19 mouse cellular contexts compared by ENCODE assay signal in the genomic region with DNA sequence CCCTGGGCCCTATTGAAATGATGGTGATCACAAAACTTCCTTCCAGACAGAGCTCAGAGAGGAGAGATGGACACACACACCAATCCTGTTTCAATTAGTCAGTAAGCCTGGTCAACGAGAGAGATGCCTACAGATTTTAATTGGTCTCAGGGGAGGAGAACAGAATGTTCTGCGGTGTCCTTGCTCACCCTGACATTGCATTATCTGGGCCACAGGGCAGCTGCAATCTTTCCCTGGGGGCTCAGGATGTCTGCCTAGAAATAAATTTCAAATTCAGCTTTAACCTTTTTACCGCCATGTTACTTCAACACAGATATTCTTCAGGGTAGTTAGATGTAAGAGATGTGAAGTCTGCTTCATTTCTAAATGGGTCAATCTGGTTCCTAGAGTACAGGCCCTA.
A peak's percentile ranks its signal among the peaks of the same experiment; 100 is the strongest.
DNase-seq lines count a peak whose midpoint lies in the region; ATAC-seq lines count a peak whose summit lies in the region.
"Had no signal": no experiment of that assay in that cellular context is flagged by ENCODE, and none has a peak within 500 bp of the region (broad histone marks: within the 10 kb centered on the region; RNA-seq: fewer than 3 reads in every experiment).

No protein-coding gene starts in this region.

- ATAC-seq in kidney, embryonic 16.5 days (ENCODE audit: low FRiP score, low TSS enrichment), result no peak
- ATAC-seq in activated CD4-positive, CD25-positive, alpha-beta regulatory T cell, adult 4 months, result no peak
- ATAC-seq: forebrain, postnatal 0 days; inflammation-experienced regulatory T-cells, adult 6 months had no signal

- peak; percentile 10 for DNase-seq in cerebellum, adult 11-12 months
- DNase-seq in cerebellum, adult 8-10 months, result no peak
- DNase-seq in kidney, postnatal 14 days, result peak; percentile 2
- DNase-seq in MN1 (ENCODE audit: low spot score), result peak; percentile 21
- peak; percentile 33 for DNase-seq in skeletal muscle tissue, adult 2 months (ENCODE audit: low read depth, low spot score)
- DNase-seq: cerebellum, postnatal 25 days; forebrain, postnatal 0 days; heart, postnatal 4 days; kidney, adult 18-20 months; kidney, postnatal 10 days had no signal

- peaks cover 2% of the 10 kb centered on the region; the same call in 1 of the 2 replicates for H3K9me3 ChIP-seq in kidney, embryonic 16.5 days (ENCODE audit: low read length)
- H3K9me3 ChIP-seq: embryonic facial prominence, embryonic 12.5 days; neural tube, embryonic 15.5 days had no signal

- no peak overlapping the region for H3K27ac ChIP-seq in kidney, embryonic 16.5 days (ENCODE audit: low read length)
- H3K27ac ChIP-seq: embryonic facial prominence, embryonic 12.5 days; hindbrain, embryonic 14.5 days; layer of hippocampus, adult 2 months; macrophage; neural tube, embryonic 15.5 days; stomach, postnatal 0 days had no signal

- H3K27me3 ChIP-seq in kidney, embryonic 16.5 days (ENCODE audit: insufficient read depth, low read length), result no peaks in the 10 kb centered on the region
- H3K27me3 ChIP-seq: embryonic facial prominence, embryonic 12.5 days; neural tube, embryonic 15.5 days had no signal

- H3K4me1 ChIP-seq in kidney, embryonic 16.5 days (ENCODE audit: insufficient read depth, low read length), result no peaks in the 10 kb centered on the region
- H3K4me1 ChIP-seq: embryonic facial prominence, embryonic 12.5 days; neural tube, embryonic 15.5 days had no signal

- H3K36me3 ChIP-seq in kidney, embryonic 16.5 days (ENCODE audit: insufficient read depth, low read length), result no peaks in the 10 kb centered on the region
- H3K36me3 ChIP-seq: embryonic facial prominence, embryonic 12.5 days; neural tube, embryonic 15.5 days had no signal

- H3K4me2 ChIP-seq in kidney, embryonic 16.5 days (replicated peaks; ENCODE audit: low read depth, low read length), result no peak overlapping the region
- H3K4me2 ChIP-seq: embryonic facial prominence, embryonic 12.5 days; hindbrain, embryonic 14.5 days; neural tube, embryonic 15.5 days had no signal

- H3K4me3 ChIP-seq in kidney, embryonic 16.5 days (ENCODE audit: low read length), result no peak overlapping the region
- H3K4me3 ChIP-seq: embryonic facial prominence, embryonic 12.5 days; layer of hippocampus, adult 2 months; neural tube, embryonic 15.5 days had no signal

- H3K9ac ChIP-seq in kidney, embryonic 16.5 days (replicated peaks; ENCODE audit: low read length), result no peak overlapping the region
- H3K9ac ChIP-seq: embryonic facial prominence, embryonic 12.5 days; forebrain, postnatal 0 days; hindbrain, embryonic 14.5 days; neural tube, embryonic 15.5 days had no signal

- 79% methylated on average over 3 of the region's 3 CpGs for WGBS in kidney, embryonic 16.5 days
